Mouse (Mus musculus) embryonic facial prominence, embryonic 14.5 days (tissue): ENCODE measurements around the gene Olfr1445. TPM values are rescaled to one million over a fixed set of nuclear protein-coding genes. Genes with fewer than 3 reads are reported as not detected.

ENCODE experiments used
- polyA plus RNA-seq: library from polyadenylated mRNA; unstranded; fragments of >200 nt; fragmentation: Nextera tagmentation; extraction: Ambion mirVana; gene quantifications from 2 replicates; pipeline ENCODE4 v1.2.1, GENCODE M21; 2014

Olfr1445 gene
- polyA plus RNA-seq, 1 experiment from 2014 or later, result not detected

Other genes starting within 250 kb of the Olfr1445 start
- gene Olfr1442, start 213.4 kb upstream of the Olfr1445 start, polyA plus RNA-seq, result not detected in 2 replicates
- not detected in 2 replicates for gene Olfr1443, start 205.7 kb upstream of the Olfr1445 start, polyA plus RNA-seq
- not detected in 2 replicates for gene Keg1, start 188.1 kb upstream of the Olfr1445 start, polyA plus RNA-seq
- gene Cntf, start 118.2 kb upstream of the Olfr1445 start, polyA plus RNA-seq, result 0.29 and 0.81 TPM in 2 replicates
- gene Zfp91, start 87.7 kb upstream of the Olfr1445 start, polyA plus RNA-seq, result 8.9 and 10.1 TPM in 2 replicates
- 4.2 and 4.6 TPM in 2 replicates for gene Lpxn, start 87.7 kb upstream of the Olfr1445 start, polyA plus RNA-seq
- gene Gm5244, start 37.2 kb upstream of the Olfr1445 start, polyA plus RNA-seq, result not detected in 2 replicates
- gene Olfr1444, start 26.6 kb upstream of the Olfr1445 start, polyA plus RNA-seq, result not detected in 2 replicates
- not detected in 2 replicates for gene Olfr1446, start 9.7 kb downstream of the Olfr1445 start, polyA plus RNA-seq
- not detected in 2 replicates for gene Olfr1447, start 19.9 kb downstream of the Olfr1445 start, polyA plus RNA-seq
- not detected in 2 replicates for gene Olfr1448, start 40.6 kb downstream of the Olfr1445 start, polyA plus RNA-seq
- gene Olfr1449, start 47.0 kb downstream of the Olfr1445 start, polyA plus RNA-seq, result not detected in 2 replicates
- gene Olfr1450, start 66.4 kb downstream of the Olfr1445 start, polyA plus RNA-seq, result not detected in 2 replicates
- not detected in 2 replicates for gene Olfr1451, start 111.2 kb downstream of the Olfr1445 start, polyA plus RNA-seq
- gene Olfr1453, start 144.5 kb downstream of the Olfr1445 start, polyA plus RNA-seq, result not detected in 2 replicates
- gene Olfr1454, start 176.8 kb downstream of the Olfr1445 start, polyA plus RNA-seq, result 0.13 TPM in 1 of 2 replicates, not detected in the other
- not detected in 2 replicates for gene Olfr1457, start 214.0 kb downstream of the Olfr1445 start, polyA plus RNA-seq
- gene Olfr1458, start 222.9 kb downstream of the Olfr1445 start, polyA plus RNA-seq, result not detected in 2 replicates